Mouse (Mus musculus) heart, embryonic 10.5 days (tissue): ENCODE results near the gene Erbin. TPM values are rescaled to one million over a fixed set of nuclear protein-coding genes. Genes with fewer than 3 reads are reported as not detected.

ENCODE experiments used
- DNase-seq: peaks from one replicate; pipeline ENCODE4 v3.0.0-alpha.2; 2017; ENCODE audit warnings: low spot score
- H3K27ac ChIP-seq: fragments of 300-500 bp; sonication (generic); 2 replicates; pipeline ENCODE4 v1.5.1; 2016; ENCODE audit warnings: mild to moderate bottlenecking
- H3K27me3 ChIP-seq: fragments of 300-500 bp; sonication (generic); 2 replicates; pipeline ENCODE4 v1.6.1; 2016; ENCODE audit warnings: mild to moderate bottlenecking; ENCODE audit not compliant: poor library complexity, insufficient read depth, severe bottlenecking
- H3K36me3 ChIP-seq: fragments of 300-500 bp; sonication (generic); 2 replicates; pipeline ENCODE4 v1.6.1; 2016; ENCODE audit warnings: mild to moderate bottlenecking, moderate library complexity
- H3K4me1 ChIP-seq: fragments of 300-500 bp; sonication (generic); 2 replicates; pipeline ENCODE4 v1.6.1; 2016; ENCODE audit warnings: mild to moderate bottlenecking
- H3K4me3 ChIP-seq: fragments of 300-500 bp; sonication (generic); 2 replicates; pipeline ENCODE4 v1.5.1; 2016; ENCODE audit warnings: mild to moderate bottlenecking, moderate library complexity
- H3K9me3 ChIP-seq: fragments of 300-500 bp; sonication (generic); 2 replicates; pipeline ENCODE4 v1.6.1; 2016; ENCODE audit warnings: mild to moderate bottlenecking, moderate library complexity
- WGBS: fragments of 180-500 bp; shearing (Covaris S2); methylation state at CpG from one replicate; pipeline ENCODE4 v1.1.7; 2016; 5-methylcytosine and 5-hydroxymethylcytosine counted together
- polyA plus RNA-seq: library from polyadenylated mRNA; unstranded; fragments of >200 nt; fragmentation: Nextera tagmentation; extraction: Ambion mirVana; gene quantifications from 2 replicates; pipeline ENCODE4 v1.2.1, GENCODE M21; 2016

Erbin gene
- polyA plus RNA-seq, 1 experiment from 2014 or later = 11.2 TPM

- Histone ChIP-seq H3K36me3 (peaks cover 74% of the 10 kb centered on the region), H3K27me3 (no peaks in the 10 kb centered on the region), H3K4me3 (no peak overlapping the region), H3K4me1 (no peaks in the 10 kb centered on the region), H3K9me3 (no peaks in the 10 kb centered on the region), H3K27ac (no peak overlapping the region)
- no peak for DNase-seq
- 79% methylated on average over 2 of the region's 2 CpGs for WGBS
Observed at GRCm38 (mm10) chr13:103838619-103839018, 81.7 kb downstream of the Erbin start.

DNA sequence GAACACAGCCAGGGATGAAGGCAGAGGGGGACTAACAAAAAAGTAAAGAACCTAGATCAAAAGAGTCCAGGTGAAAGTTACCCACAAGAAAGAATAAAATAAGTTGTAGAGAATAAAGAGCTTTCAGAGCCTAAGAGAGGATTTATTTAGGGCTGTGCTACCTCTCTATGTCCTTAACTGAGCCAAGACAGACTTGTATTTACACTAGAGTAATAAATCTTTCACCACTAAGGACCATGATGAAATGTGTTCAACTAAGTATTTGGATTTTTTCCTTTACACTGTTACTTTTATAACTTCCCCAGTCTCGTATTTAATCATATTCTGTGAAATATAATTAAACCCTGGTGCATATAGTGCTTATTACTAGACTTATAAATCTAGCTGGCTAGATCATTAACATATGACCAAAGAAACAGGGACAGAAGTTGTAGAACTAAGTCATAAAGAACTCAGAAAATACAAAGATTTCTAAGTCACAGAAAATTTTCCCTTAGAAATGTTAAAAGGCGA is 90.6 kb downstream of the Erbin start:
- Histone ChIP-seq H3K27me3 (no peaks in the 10 kb centered on the region), H3K4me3 (no peak overlapping the region), H3K27ac (no peak overlapping the region), H3K4me1 (no peaks in the 10 kb centered on the region), H3K9me3 (no peaks in the 10 kb centered on the region), H3K36me3 (peaks cover 38% of the 10 kb centered on the region)
- DNase-seq = no peak
- WGBS = 85% methylated on average over 2 of the region's 2 CpGs

GRCm38 (mm10) chr13:103822270-103822669 is 98.0 kb downstream of the Erbin start:
- Histone ChIP-seq H3K27ac (no peak overlapping the region), H3K27me3 (no peaks in the 10 kb centered on the region), H3K36me3 (peaks cover 19% of the 10 kb centered on the region), H3K4me3 (no peak overlapping the region), H3K4me1 (0 out of 2 replicates have a peak, but pooled peaks cover 5% of the 10 kb centered on the region), H3K9me3 (no peaks in the 10 kb centered on the region)
- 88% methylated on average over 1 of the region's 1 CpGs for WGBS
- no peak for DNase-seq

DNA sequence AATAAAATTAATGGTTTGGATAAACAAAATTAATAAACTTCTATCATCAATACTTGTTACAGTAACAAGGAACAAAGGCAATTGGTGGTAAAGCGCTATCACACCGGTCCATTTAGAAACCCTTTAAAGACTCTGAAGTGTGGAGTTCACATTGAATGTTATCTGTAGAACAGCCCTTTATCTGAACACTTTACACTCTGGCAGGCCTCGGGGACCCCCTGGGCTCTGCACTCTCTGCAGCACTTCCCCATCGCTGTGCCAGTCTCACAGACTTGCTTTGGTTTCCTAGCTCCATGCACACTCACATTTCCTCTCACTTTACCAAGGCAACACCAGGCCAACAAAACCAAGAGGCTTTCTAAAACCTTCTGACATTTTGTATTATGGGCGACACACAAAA is 100.9 kb downstream of the Erbin start:
- no peaks in the 10 kb centered on the region for H3K9me3 ChIP-seq
- no peak for DNase-seq
- H3K36me3 ChIP-seq = peaks cover 21% of the 10 kb centered on the region
- 0 out of 2 replicates have a peak, but pooled peaks cover 5% of the 10 kb centered on the region for H3K4me1 ChIP-seq
- H3K27me3 ChIP-seq = no peaks in the 10 kb centered on the region
- no peak overlapping the region for H3K27ac ChIP-seq
- no peak overlapping the region for H3K4me3 ChIP-seq
- 38% methylated on average over 5 of the region's 5 CpGs for WGBS

GRCm38 (mm10) chr13:103817935-103818334 is 102.4 kb downstream of the Erbin start:
- Histone ChIP-seq H3K36me3 (peaks cover 21% of the 10 kb centered on the region), H3K27me3 (no peaks in the 10 kb centered on the region), H3K9me3 (no peaks in the 10 kb centered on the region), H3K4me3 (no peak overlapping the region), H3K4me1 (0 out of 2 replicates have a peak, but pooled peaks cover 5% of the 10 kb centered on the region), H3K27ac (no peak overlapping the region)
- 95% methylated on average over 3 of the region's 3 CpGs for WGBS
- DNase-seq = no peak

DNA sequence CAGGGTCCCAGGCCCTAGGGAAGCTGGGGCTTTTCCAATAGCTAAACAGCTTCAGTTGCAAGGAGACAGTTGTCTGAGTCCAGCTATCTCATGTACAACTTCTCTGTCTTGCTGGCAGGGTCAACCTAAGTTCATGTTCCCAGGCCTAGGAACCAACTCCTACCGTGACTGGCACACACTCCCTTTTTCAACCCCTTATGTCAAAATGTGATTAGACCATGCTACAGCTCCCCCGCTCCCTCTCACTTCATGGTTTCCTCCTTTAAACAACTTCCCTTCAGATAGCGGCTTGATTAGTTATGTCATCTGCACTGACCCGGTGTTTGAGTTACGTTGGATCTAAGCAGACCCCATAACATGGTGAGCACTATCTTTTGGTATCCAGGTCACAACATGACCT is 112.8 kb downstream of the Erbin start:
- Histone ChIP-seq H3K4me1 (peaks cover 17% of the 10 kb centered on the region), H3K27me3 (no peaks in the 10 kb centered on the region), H3K27ac (no peak overlapping the region), H3K9me3 (no peaks in the 10 kb centered on the region), H3K4me3 (no peak overlapping the region), H3K36me3 (0 out of 2 replicates have a peak, but pooled peaks cover 1% of the 10 kb centered on the region)
- DNase-seq = no peak
- WGBS = 46% methylated on average over 5 of the region's 5 CpGs

GRCm38 (mm10) chr13:103806210-103806851 is 114.0 kb downstream of the Erbin start:
- Histone ChIP-seq H3K4me3 (no peak overlapping the region), H3K9me3 (no peaks in the 10 kb centered on the region), H3K4me1 (peaks cover 17% of the 10 kb centered on the region), H3K27me3 (no peaks in the 10 kb centered on the region), H3K27ac (no peak overlapping the region), H3K36me3 (no peaks in the 10 kb centered on the region)
- 42% methylated on average over 6 of the region's 6 CpGs for WGBS
- no peak for DNase-seq

DNA sequence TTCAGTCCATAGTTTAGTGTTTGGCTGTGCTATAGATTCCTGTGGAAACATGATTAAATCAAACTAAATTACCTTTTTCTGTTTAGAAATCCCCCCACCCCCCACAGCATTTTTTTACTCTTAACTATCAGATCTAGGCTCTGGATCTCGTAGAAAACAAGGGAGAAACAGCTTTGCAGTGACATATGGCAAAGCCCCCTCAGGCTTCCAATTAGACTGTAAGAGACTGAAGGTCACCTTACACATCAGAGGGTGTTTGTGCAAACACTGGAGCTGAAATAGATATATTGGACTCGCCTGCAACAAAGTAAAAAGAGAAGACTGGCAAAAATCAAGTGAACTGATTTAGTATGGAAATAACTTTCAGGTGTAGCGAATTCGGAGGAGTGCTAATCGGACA is 116.6 kb downstream of the Erbin start:
- no peaks in the 10 kb centered on the region for H3K36me3 ChIP-seq
- no peak overlapping the region for H3K27ac ChIP-seq
- H3K27me3 ChIP-seq = no peaks in the 10 kb centered on the region
- 74% methylated on average over 5 of the region's 5 CpGs for WGBS
- no peak for DNase-seq
- H3K4me3 ChIP-seq = no peak overlapping the region
- peaks cover 17% of the 10 kb centered on the region for H3K4me1 ChIP-seq
- H3K9me3 ChIP-seq = no peaks in the 10 kb centered on the region

DNA sequence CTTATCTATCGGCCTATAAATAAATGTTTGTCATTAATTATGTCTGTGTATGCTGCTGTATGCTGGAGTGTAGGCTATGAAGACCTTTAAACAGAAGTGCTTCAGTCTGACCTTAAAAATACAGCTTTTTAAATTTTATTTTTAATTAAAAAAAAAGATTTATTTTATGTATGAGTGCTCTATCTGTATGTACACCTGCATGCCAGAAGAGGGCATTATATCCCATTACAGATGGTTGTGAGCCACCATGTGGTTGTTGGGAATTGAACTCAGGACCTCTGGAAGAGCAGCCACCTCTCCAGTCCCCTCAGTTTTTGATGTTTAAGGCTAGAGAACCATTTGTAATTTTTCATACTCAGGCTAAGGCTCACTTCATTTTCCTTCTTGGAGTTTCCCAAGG is 119.3 kb downstream of the Erbin start:
- Histone ChIP-seq H3K9me3 (no peaks in the 10 kb centered on the region), H3K36me3 (no peaks in the 10 kb centered on the region), H3K27me3 (no peaks in the 10 kb centered on the region), H3K4me1 (peaks cover 2% of the 10 kb centered on the region; the same call in 1 of the 2 replicates), H3K4me3 (no peak overlapping the region), H3K27ac (no peak overlapping the region)
- DNase-seq = no peak
- WGBS = 93% methylated on average over 1 of the region's 1 CpGs

DNA sequence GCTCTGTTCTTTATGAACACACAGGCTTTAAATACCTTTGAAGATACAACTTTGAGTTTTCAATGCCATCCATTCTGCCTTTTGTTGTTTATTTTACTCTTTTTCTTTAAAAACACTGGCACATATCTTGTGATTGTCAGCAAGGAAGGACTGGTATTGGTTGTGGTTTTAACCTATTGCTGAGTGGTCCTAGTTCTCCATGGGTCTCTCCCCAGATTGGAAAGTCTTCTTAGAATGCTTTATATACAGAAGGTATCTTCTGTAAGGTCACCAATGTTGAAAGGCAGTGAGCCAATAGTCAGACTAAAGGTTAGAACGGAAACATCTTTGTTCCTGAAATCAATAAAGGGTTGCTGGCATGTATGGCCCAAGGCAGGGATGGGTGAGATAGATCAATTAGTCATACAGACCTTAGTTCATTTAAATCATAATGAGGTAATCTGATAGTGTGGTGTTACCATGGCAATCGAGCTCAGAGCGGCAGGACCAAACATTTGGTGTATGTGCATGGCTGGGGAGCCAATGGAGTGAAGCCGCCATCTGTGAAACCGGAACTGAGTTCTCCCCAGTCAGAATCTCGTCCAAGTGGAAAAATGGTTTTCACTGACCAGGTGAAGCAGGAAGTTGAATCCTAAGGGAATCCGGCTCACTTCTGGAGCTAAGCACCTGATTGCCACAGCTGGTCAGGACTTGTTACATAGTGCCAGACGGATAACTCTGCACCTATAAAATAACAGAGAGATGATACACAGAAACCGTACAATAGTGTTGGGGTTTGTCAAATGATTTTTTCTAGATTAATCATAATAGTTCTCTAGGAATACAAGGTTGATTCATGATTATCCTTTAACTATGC is 125.4 kb downstream of the Erbin start:
- WGBS = 84% methylated on average over 9 of the region's 9 CpGs
- no peak for DNase-seq

DNA sequence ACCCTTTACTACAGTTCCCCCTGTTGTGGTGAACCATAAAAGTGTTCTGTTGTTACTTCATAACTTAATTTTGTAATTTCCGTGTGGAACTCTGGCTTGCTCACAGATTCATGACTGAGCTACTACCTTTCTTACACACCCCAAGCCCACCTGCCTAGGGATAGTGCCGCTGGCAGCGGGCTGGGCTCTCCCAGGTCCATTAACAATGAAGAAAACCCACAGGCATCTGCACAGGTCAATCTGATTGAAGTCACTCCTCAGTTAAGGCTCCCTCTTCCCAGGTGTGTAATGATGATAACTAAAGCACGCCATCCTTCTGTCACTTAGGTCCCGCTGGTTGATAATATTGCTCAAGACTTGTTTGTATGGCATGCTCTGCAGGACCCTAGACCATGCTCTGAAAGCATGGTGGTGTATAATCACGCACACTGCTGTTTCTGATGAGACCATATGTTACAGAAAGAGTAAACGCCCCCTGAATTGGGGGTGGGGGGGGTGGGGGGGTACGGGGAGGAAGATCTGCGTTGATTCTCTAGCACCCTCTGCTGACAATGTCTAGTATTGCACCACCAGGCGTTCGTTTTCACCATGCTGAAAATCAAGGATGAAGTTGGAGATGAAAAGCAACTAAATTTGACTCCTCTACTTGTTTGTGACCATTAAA is 140.3 kb downstream of the Erbin start:
- 31% methylated on average over 11 of the region's 11 CpGs for WGBS
- no peak for DNase-seq

More for the DNA sequence above, 125.4 kb downstream of the Erbin start:
- no peaks in the 10 kb centered on the region for H3K27me3 ChIP-seq
- no peak overlapping the region for H3K27ac ChIP-seq
- no peaks in the 10 kb centered on the region for H3K9me3 ChIP-seq
- no peak overlapping the region for H3K4me3 ChIP-seq
- H3K36me3 ChIP-seq = no peaks in the 10 kb centered on the region
- H3K4me1 ChIP-seq = no peaks in the 10 kb centered on the region

DNA sequence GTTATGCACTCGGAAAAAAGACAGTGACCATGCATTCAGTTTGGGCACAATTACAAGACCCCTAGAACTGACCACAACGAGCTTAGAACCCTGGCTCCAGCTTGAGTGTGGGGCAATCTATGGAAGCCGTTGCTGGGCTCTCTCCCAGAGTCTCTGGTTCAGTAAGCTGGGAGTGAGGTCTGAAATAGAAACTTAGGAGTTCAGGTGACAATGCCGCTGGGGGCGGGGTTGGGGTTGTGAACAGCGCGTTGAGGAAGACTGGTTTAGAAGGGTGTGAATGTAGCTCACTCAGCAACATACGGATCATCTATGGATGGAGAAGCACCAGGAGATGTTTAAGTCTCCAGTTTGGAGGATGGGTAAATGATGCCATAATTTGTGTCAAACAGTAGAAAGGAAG is 143.2 kb downstream of the Erbin start:
- Histone ChIP-seq H3K4me3 (no peak overlapping the region), H3K27me3 (no peaks in the 10 kb centered on the region), H3K9me3 (no peaks in the 10 kb centered on the region), H3K4me1 (peaks cover 8% of the 10 kb centered on the region; the same call in 1 of the 2 replicates), H3K36me3 (no peaks in the 10 kb centered on the region), H3K27ac (no peak overlapping the region)
- WGBS = 58% methylated on average over 8 of the region's 8 CpGs
- no peak for DNase-seq

More for the DNA sequence above, 140.3 kb downstream of the Erbin start:
- Histone ChIP-seq H3K27me3 (no peaks in the 10 kb centered on the region), H3K27ac (no peak overlapping the region), H3K4me1 (no peaks in the 10 kb centered on the region), H3K4me3 (no peak overlapping the region), H3K9me3 (no peaks in the 10 kb centered on the region), H3K36me3 (no peaks in the 10 kb centered on the region)
